Mouse (Mus musculus) hematopoietic stem cell, adult 5-6 weeks (primary cell): ENCODE data around the gene Nfrkb. TPM values are rescaled to one million over a fixed set of nuclear protein-coding genes. Genes with fewer than 3 reads are reported as not detected.

ENCODE experiments used
- ATAC-seq, 2 experiments: fragments of 125-278 bp in 1 of 2; replicated peaks in 1 of 2; 2 replicates each; pipeline ENCODE4 v1.8.0; 2016 to 2017; ENCODE audit warnings: inconsistent platforms in 2 of 2, mild to moderate bottlenecking in 2 of 2, moderate number of reproducible peaks in 2 of 2, low read depth in 1 of 2, moderate TSS enrichment in 1 of 2; ENCODE audit not compliant: low FRiP score in 2 of 2, poor library complexity in 2 of 2, severe bottlenecking in 2 of 2, insufficient read depth in 1 of 2, low TSS enrichment in 1 of 2
- total RNA-seq: library from RNA; stranded (forward); fragments of 172-1452, 232-1000 nt; gene quantifications from 2 replicates; pipeline ENCODE4 v1.2.3, GENCODE M21; 2017

Nfrkb gene
- total RNA-seq, 1 experiment from 2014 or later = 27.8 TPM

- ATAC-seq = no peak
Measured at GRCm38 (mm10) chr9:31454356-31454755, 68.4 kb downstream of the Nfrkb start.

GRCm38 (mm10) chr9:31463190-31463589, 77.2 kb downstream of the Nfrkb start:
- ATAC-seq = no peak

GRCm38 (mm10) chr9:31463692-31464474, 77.9 kb downstream of the Nfrkb start, which contains the start of gene Tmem45b:
Gene Tmem45b, minus strand, starts transcription at chr9:31464462.
- ATAC-seq = no peak

Other genes starting within 250 kb of the Nfrkb start
- 81.2 and 168 TPM in 2 replicates for gene Aplp2, start 174.4 kb upstream of the Nfrkb start, total RNA-seq
- 9.8 and 10.8 TPM in 2 replicates for gene Prdm10, start 105.7 kb upstream of the Nfrkb start, total RNA-seq
- gene Tmem45b, start 78.3 kb downstream of the Nfrkb start, total RNA-seq = 0.13 TPM in 1 of 2 replicates, not detected in the other